Mouse (Mus musculus): Measurements from ENCODE around the gene Vegfc.

Vegfc gene

DNA sequence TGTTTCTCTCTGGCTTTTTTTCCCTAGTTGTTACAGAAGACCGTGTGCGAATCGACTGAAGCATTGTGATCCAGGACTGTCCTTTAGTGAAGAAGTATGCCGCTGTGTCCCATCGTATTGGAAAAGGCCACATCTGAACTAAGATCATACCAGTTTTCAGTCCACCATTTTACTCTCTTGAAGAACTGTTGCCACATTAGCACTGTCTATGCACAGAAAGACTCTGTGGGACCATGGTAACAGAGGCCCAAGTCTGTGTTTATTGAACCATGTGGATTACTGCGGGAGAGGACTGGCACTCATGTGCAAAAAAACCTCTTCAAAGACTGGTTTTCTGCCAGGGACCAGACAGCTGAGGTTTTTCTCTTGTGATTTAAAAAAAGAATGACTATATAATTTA lies 108.5 kb downstream of the Vegfc start:
- no peak for DNase-seq (ENCODE audit: low read depth, low spot score)

DNA sequence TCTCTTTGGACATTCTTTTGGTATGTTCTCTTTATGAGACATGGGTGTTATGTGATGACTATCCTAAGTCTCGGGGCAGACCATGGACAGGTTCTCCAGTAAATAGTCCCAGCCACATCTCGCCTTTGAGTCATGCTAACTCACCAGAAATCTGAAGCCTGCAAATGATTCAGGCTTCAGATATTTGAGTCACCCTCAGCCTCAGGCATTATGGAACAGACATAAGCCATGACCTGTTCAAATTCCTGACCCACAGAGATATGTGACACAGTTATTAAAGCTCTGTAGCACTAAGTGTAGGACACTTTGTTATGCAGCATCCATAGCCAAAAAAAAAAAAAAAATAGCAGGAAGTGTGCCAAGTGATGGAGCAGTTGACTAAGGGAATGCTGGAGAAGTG lies 138.8 kb downstream of the Vegfc start:
- DNase-seq (ENCODE audit: low read depth, low spot score), result no peak

DNA sequence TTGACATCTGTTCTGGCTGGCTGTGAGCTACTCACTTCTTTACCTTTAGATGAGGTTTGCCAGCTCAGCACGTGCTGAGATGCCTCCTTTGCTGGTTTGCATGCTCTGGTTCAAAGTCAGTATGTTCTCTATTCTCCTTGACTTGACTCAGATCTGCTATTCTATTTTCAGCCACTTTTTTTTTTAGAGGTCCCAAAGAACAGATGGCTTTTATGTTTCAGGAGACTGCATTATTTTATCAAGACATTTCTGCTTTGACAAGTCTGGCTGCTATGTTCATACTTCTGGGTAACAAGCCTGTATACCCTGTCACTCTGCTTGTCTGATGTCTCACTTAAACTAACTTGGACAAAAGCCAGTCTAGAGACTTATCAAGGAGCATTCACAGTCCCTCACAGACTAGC lies 151.4 kb downstream of the Vegfc start:
- DNase-seq (ENCODE audit: low read depth, low spot score), result no peak

DNA sequence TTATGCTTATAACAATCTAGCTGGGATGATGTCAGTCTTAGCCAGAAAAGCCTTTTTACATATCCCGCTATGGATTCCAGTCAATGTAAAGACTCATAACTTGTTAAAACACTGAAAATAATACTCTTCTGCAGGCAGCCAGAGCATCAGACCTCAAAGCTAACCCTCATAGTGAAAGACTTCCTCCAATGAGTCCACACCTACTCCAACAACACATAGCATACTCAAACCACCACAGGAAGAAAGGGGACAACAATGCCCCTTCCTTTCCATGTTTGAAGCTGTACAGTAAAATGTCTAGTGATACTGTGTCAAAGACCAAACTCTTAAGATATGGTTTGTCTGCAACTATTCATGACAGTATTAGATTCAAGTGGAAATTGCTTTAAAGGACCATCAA lies 153.2 kb downstream of the Vegfc start:
- DNase-seq (ENCODE audit: low read depth, low spot score), result no peak

DNA sequence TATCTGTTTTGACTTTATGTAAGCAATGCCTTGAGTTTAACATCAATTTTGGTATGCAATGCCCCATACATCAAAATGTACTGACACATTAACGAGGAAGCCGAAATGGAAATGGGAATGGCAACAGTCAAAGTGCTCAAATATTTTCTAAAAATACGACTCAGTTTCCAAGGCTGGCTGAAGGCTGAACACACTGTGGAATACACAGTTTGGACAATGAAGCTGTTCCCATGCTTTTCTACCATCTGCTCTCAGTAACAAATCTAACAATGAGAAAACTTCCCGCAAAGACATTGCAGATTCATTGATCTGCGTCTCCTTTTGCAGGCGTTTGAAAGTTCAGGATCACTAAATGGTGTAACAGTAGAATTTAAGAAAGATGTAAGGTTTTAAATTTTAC lies 155.9 kb downstream of the Vegfc start:
- no peak for DNase-seq (ENCODE audit: low read depth, low spot score)
